Mouse (Mus musculus): Measurements from ENCODE around the gene Tank.

DNA sequence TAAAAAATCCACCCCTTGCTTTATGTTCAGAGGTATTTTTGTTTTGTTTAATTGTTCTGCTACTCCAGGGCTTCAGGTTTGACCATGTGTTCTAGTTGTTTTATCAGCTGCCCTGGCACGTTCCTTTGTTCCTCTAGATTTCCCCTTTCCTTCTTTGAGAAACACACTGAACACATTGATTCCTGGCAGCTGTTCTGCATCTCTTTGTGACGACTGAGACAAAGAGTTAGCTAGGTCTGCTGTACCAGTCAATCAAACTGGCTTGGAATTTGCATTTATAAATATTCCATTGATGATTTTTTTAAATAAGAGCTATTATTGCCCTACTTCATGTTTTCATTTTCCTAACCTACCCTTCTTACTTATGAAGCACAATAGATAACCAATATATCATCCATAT is 39.0 kb upstream of the Tank start:
- TF ChIP-seq CTCF (IDR thresholded peaks at IDR 0.05; ENCODE audit: control insufficient read depth, insufficient read depth, insufficient read length) (no peak), FOSL1 (IDR thresholded peaks at IDR 0.05; ENCODE audit: insufficient read depth, low read length, poor library complexity, severe bottlenecking) (no peak), MAX (IDR thresholded peaks at IDR 0.05) (no peak), USF1 (IDR thresholded peaks at IDR 0.05; ENCODE audit: low read depth) (no peak), CEBPB (IDR thresholded peaks at IDR 0.05; ENCODE audit: low read depth) (no peak), MYOD1 (IDR thresholded peaks at IDR 0.05; ENCODE audit: control insufficient read depth, insufficient read length, low read depth) (no peak)
